Mouse (Mus musculus): ENCODE data around the gene Nphs1.

- TF ChIP-seq GATA1 (IDR thresholded peaks at IDR 0.05; ENCODE audit: borderline replicate concordance, low read length) (no peak), FLI1 (IDR thresholded peaks at IDR 0.05; ENCODE audit: low read length) (no peak)
Observed at GRCm38 (mm10) chr7:30430191-30430590, 27.9 kb upstream of the Nphs1 start.

Measured in megakaryocyte, embryonic 14.5 days (primary cell).